Mouse (Mus musculus) neural tube, embryonic 13.5 days (tissue): ENCODE measurements around the gene Nyap1. TPM values are rescaled to one million over a fixed set of nuclear protein-coding genes. Genes with fewer than 3 reads are reported as not detected.
A peak's percentile ranks its signal among the peaks of the same experiment; 100 is the strongest.

Source experiments
- ATAC-seq: fragments of 200-750 bp; cut with Nextera tagmentation; 2 replicates; pipeline ENCODE4 v1.8.0; 2017; ENCODE audit warnings: low read depth, mild to moderate bottlenecking, moderate TSS enrichment, moderate library complexity
- H3K27ac ChIP-seq: fragments of 300-500 bp; sonication (generic); replicated peaks from 2 replicates; pipeline ENCODE4 v1.5.1; 2015; ENCODE audit warnings: moderate library complexity, mild to moderate bottlenecking, inconsistent platforms
- H3K27me3 ChIP-seq: fragments of 300-500 bp; sonication (generic); 2 replicates; pipeline ENCODE4 v1.6.1; 2015; ENCODE audit warnings: mild to moderate bottlenecking, inconsistent platforms
- H3K36me3 ChIP-seq: fragments of 300-500 bp; sonication (generic); 2 replicates; pipeline ENCODE4 v1.6.1; 2015; ENCODE audit warnings: mild to moderate bottlenecking, inconsistent platforms
- H3K4me1 ChIP-seq: fragments of 300-500 bp; sonication (generic); replicated peaks from 2 replicates; pipeline ENCODE4 v1.6.1; 2015; ENCODE audit warnings: inconsistent platforms
- H3K4me2 ChIP-seq: fragments of 300-500 bp; sonication (generic); 2 replicates; pipeline ENCODE4 v1.6.1; 2015; ENCODE audit warnings: inconsistent platforms, mild to moderate bottlenecking, moderate library complexity
- H3K4me3 ChIP-seq: fragments of 300-500 bp; sonication (generic); 2 replicates; pipeline ENCODE4 v1.5.1; 2015; ENCODE audit warnings: mild to moderate bottlenecking, inconsistent platforms
- H3K9ac ChIP-seq: fragments of 300-500 bp; sonication (generic); 2 replicates; pipeline ENCODE4 v1.6.1; 2015; ENCODE audit warnings: moderate library complexity, mild to moderate bottlenecking, inconsistent platforms
- H3K9me3 ChIP-seq: fragments of 300-500 bp; sonication (generic); 2 replicates; pipeline ENCODE4 v1.6.1; 2016; ENCODE audit warnings: inconsistent platforms
- WGBS: fragments of 180-500 bp; shearing (Covaris S2); methylation state at CpG from one replicate; pipeline ENCODE4 v1.1.7; 2015; 5-methylcytosine and 5-hydroxymethylcytosine counted together
- polyA plus RNA-seq: library from polyadenylated mRNA; unstranded; fragments of >200 nt; fragmentation: Nextera tagmentation; extraction: Ambion mirVana; gene quantifications from 2 replicates; pipeline ENCODE4 v1.2.1, GENCODE M21; 2015

Nyap1 gene
- polyA plus RNA-seq, 1 experiment from 2014 or later, result 23.4 TPM

GRCm38 (mm10) chr5:137683388-137684293 is 57.8 kb downstream of the Nyap1 start:
- ATAC-seq, result peak; percentile 16; the same call in 1 of the 2 replicates

GRCm38 (mm10) chr5:137682526-137682925 is 58.9 kb downstream of the Nyap1 start:
- peaks cover 24% of the 10 kb centered on the region for H3K4me1 ChIP-seq
- H3K9ac ChIP-seq, result peak overlapping the region; percentile 45; the same call in 1 of the 2 replicates
- ATAC-seq, result no peak
- no peak overlapping the region for H3K4me3 ChIP-seq
- no peaks in the 10 kb centered on the region for H3K27me3 ChIP-seq
- no peaks in the 10 kb centered on the region for H3K36me3 ChIP-seq
- H3K4me2 ChIP-seq, result peak overlapping the region; percentile 88
- no peak overlapping the region for H3K27ac ChIP-seq
- 70% methylated on average over 6 of the region's 6 CpGs for WGBS
- H3K9me3 ChIP-seq, result no peaks in the 10 kb centered on the region

More at GRCm38 (mm10) chr5:137683388-137684293, 57.8 kb downstream of the Nyap1 start:
- no peaks in the 10 kb centered on the region for H3K9me3 ChIP-seq
- 15% methylated on average over 28 of the region's 28 CpGs for WGBS
- H3K4me3 ChIP-seq, result peak overlapping the region; percentile 80
- no peaks in the 10 kb centered on the region for H3K27me3 ChIP-seq
- peak overlapping the region; percentile 84 for H3K27ac ChIP-seq
- peak overlapping the region; percentile 88 for H3K4me2 ChIP-seq
- H3K9ac ChIP-seq, result peak overlapping the region; percentile 82
- H3K36me3 ChIP-seq, result no peaks in the 10 kb centered on the region
- H3K4me1 ChIP-seq, result peaks cover 24% of the 10 kb centered on the region

Other genes with a start within 250 kb of the Nyap1 start
- 79.7 and 80.1 TPM in 2 replicates for gene Pop7, start 239.1 kb downstream of the Nyap1 start, polyA plus RNA-seq
- 16.9 and 17.3 TPM in 2 replicates for gene Gigyf1, start 223.1 kb downstream of the Nyap1 start, polyA plus RNA-seq
- not detected in 2 replicates for gene Epo, start 208.4 kb downstream of the Nyap1 start, polyA plus RNA-seq
- gene Gnb2, start 208.1 kb downstream of the Nyap1 start, polyA plus RNA-seq, result 486 and 510 TPM in 2 replicates
- gene Actl6b, start 188.1 kb downstream of the Nyap1 start, polyA plus RNA-seq, result 203 and 222 TPM in 2 replicates
- gene Tfr2, start 171.8 kb downstream of the Nyap1 start, polyA plus RNA-seq, result 3.0 and 3.2 TPM in 2 replicates
- 50.0 and 58.1 TPM in 2 replicates for gene Mospd3, start 140.5 kb downstream of the Nyap1 start, polyA plus RNA-seq
- 40.6 and 42.7 TPM in 2 replicates for gene Pcolce, start 127.8 kb downstream of the Nyap1 start, polyA plus RNA-seq
- gene Fbxo24, start 112.6 kb downstream of the Nyap1 start, polyA plus RNA-seq, result 0.17 and 0.20 TPM in 2 replicates
- gene Lrch4, start 112.5 kb downstream of the Nyap1 start, polyA plus RNA-seq, result 23.8 and 24.5 TPM in 2 replicates
- 6.7 and 7.9 TPM in 2 replicates for gene Gm20605, start 112.4 kb downstream of the Nyap1 start, polyA plus RNA-seq
- gene Sap25, start 100.3 kb downstream of the Nyap1 start, polyA plus RNA-seq, result 5.6 and 6.5 TPM in 2 replicates
- gene Irs3, start 95.9 kb downstream of the Nyap1 start, polyA plus RNA-seq, result 0.20 TPM in 1 of 2 replicates, not detected in the other
- 15.5 and 16.6 TPM in 2 replicates for gene Agfg2, start 56.9 kb downstream of the Nyap1 start, polyA plus RNA-seq
- gene Tsc22d4, start 4.1 kb upstream of the Nyap1 start, polyA plus RNA-seq, result 76.8 and 86.9 TPM in 2 replicates
- gene Ppp1r35, start 37.2 kb upstream of the Nyap1 start, polyA plus RNA-seq, result 38.1 and 39.7 TPM in 2 replicates
- 9.9 and 12.3 TPM in 2 replicates for gene Mepce, start 46.0 kb upstream of the Nyap1 start, polyA plus RNA-seq
- 10.4 and 12.4 TPM in 2 replicates for gene Zcwpw1, start 46.2 kb upstream of the Nyap1 start, polyA plus RNA-seq
- 0.15 and 1.3 TPM in 2 replicates for gene Pilra, start 94.7 kb upstream of the Nyap1 start, polyA plus RNA-seq
- not detected in 2 replicates for gene Pilrb1, start 116.5 kb upstream of the Nyap1 start, polyA plus RNA-seq
- gene Pilrb2, start 130.2 kb upstream of the Nyap1 start, polyA plus RNA-seq, result 0.27 TPM in 1 of 2 replicates, not detected in the other
- not detected in 2 replicates for gene Cyp3a13, start 180.0 kb upstream of the Nyap1 start, polyA plus RNA-seq
- 0.21 and 0.27 TPM in 2 replicates for gene Gjc3, start 221.5 kb upstream of the Nyap1 start, polyA plus RNA-seq
- not detected in 2 replicates for gene Azgp1, start 239.9 kb upstream of the Nyap1 start, polyA plus RNA-seq